Mouse (Mus musculus): ENCODE measurements around the gene Mrpl37. TPM values are rescaled to one million over a fixed set of nuclear protein-coding genes. Genes with fewer than 3 reads are reported as not detected.

Mrpl37 gene
- polyA plus RNA-seq, 1 experiment = 59.2 TPM

- Histone ChIP-seq H3K36me3 (ENCODE audit: control insufficient read depth, insufficient read depth, low read length, poor library complexity, severe bottlenecking) (no peaks in the 10 kb centered on the region), H3K27me3 (ENCODE audit: control insufficient read depth, insufficient read depth, low read length, poor library complexity, severe bottlenecking) (no peaks in the 10 kb centered on the region), H3K27ac (ENCODE audit: insufficient read depth, low read length) (no peak overlapping the region), H3K4me3 (ENCODE audit: low read depth, low read length) (no peak overlapping the region), H3K4me1 (ENCODE audit: control insufficient read depth, insufficient read depth, low read length) (no peaks in the 10 kb centered on the region), H3K9ac (ENCODE audit: low read depth, poor library complexity, severe bottlenecking) (no peak overlapping the region), H3K9me3 (replicated peaks; ENCODE audit: control insufficient read depth, insufficient read depth, low read length, poor library complexity, severe bottlenecking) (no peaks in the 10 kb centered on the region)
- no peak for TF ChIP-seq CTCF (IDR thresholded peaks at IDR 0.05; ENCODE audit: low read depth, low read length)
- no peak for TF ChIP-seq EP300 (IDR thresholded peaks at IDR 0.05; ENCODE audit: insufficient read depth, low read depth, low read length)
- TF ChIP-seq POLR2A (IDR thresholded peaks at IDR 0.05; ENCODE audit: insufficient read depth, low read length) = no peak
These were observed 25.0 kb upstream of the Mrpl37 start for GRCm38 (mm10) chr4:107091696-107092095.

GRCm38 (mm10) chr4:107084858-107085257 is 18.2 kb upstream of the Mrpl37 start:
- no peak overlapping the region for H3K27ac ChIP-seq (ENCODE audit: insufficient read depth, low read length)
- H3K9me3 ChIP-seq (replicated peaks; ENCODE audit: control insufficient read depth, insufficient read depth, low read length, poor library complexity, severe bottlenecking) = no peaks in the 10 kb centered on the region
- H3K4me1 ChIP-seq (ENCODE audit: control insufficient read depth, insufficient read depth, low read length) = no peaks in the 10 kb centered on the region
- no peak overlapping the region for H3K4me3 ChIP-seq (ENCODE audit: low read depth, low read length)
- H3K9ac ChIP-seq (ENCODE audit: low read depth, poor library complexity, severe bottlenecking) = no peak overlapping the region
- H3K27me3 ChIP-seq (ENCODE audit: control insufficient read depth, insufficient read depth, low read length, poor library complexity, severe bottlenecking) = no peaks in the 10 kb centered on the region
- TF ChIP-seq POLR2A (IDR thresholded peaks at IDR 0.05; ENCODE audit: insufficient read depth, low read length) (no peak), EP300 (IDR thresholded peaks at IDR 0.05; ENCODE audit: insufficient read depth, low read depth, low read length) (no peak), CTCF (IDR thresholded peaks at IDR 0.05; ENCODE audit: low read depth, low read length) (no peak)
- H3K36me3 ChIP-seq (ENCODE audit: control insufficient read depth, insufficient read depth, low read length, poor library complexity, severe bottlenecking) = no peaks in the 10 kb centered on the region

- no peaks in the 10 kb centered on the region for H3K4me1 ChIP-seq (ENCODE audit: control insufficient read depth, insufficient read depth, low read length)
- no peak overlapping the region for H3K27ac ChIP-seq (ENCODE audit: insufficient read depth, low read length)
- H3K4me3 ChIP-seq (ENCODE audit: low read depth, low read length) = no peak overlapping the region
- no peak overlapping the region for H3K9ac ChIP-seq (ENCODE audit: low read depth, poor library complexity, severe bottlenecking)
- no peaks in the 10 kb centered on the region for H3K9me3 ChIP-seq (replicated peaks; ENCODE audit: control insufficient read depth, insufficient read depth, low read length, poor library complexity, severe bottlenecking)
- no peaks in the 10 kb centered on the region for H3K27me3 ChIP-seq (ENCODE audit: control insufficient read depth, insufficient read depth, low read length, poor library complexity, severe bottlenecking)
- no peak for TF ChIP-seq EP300 (IDR thresholded peaks at IDR 0.05; ENCODE audit: insufficient read depth, low read depth, low read length)
- TF ChIP-seq POLR2A (IDR thresholded peaks at IDR 0.05; ENCODE audit: insufficient read depth, low read length) = no peak
- TF ChIP-seq CTCF (IDR thresholded peaks at IDR 0.05; ENCODE audit: low read depth, low read length) = no peak
- H3K36me3 ChIP-seq (ENCODE audit: control insufficient read depth, insufficient read depth, low read length, poor library complexity, severe bottlenecking) = no peaks in the 10 kb centered on the region
These were observed 17.7 kb upstream of the Mrpl37 start for GRCm38 (mm10) chr4:107084343-107084742.

GRCm38 (mm10) chr4:107083126-107083525 is 16.5 kb upstream of the Mrpl37 start:
- Histone ChIP-seq H3K27me3 (ENCODE audit: control insufficient read depth, insufficient read depth, low read length, poor library complexity, severe bottlenecking) (no peaks in the 10 kb centered on the region), H3K9ac (ENCODE audit: low read depth, poor library complexity, severe bottlenecking) (no peak overlapping the region), H3K4me3 (ENCODE audit: low read depth, low read length) (no peak overlapping the region), H3K4me1 (ENCODE audit: control insufficient read depth, insufficient read depth, low read length) (no peaks in the 10 kb centered on the region), H3K36me3 (ENCODE audit: control insufficient read depth, insufficient read depth, low read length, poor library complexity, severe bottlenecking) (no peaks in the 10 kb centered on the region), H3K27ac (ENCODE audit: insufficient read depth, low read length) (no peak overlapping the region), H3K9me3 (replicated peaks; ENCODE audit: control insufficient read depth, insufficient read depth, low read length, poor library complexity, severe bottlenecking) (no peaks in the 10 kb centered on the region)
- TF ChIP-seq POLR2A (IDR thresholded peaks at IDR 0.05; ENCODE audit: insufficient read depth, low read length) (no peak), CTCF (IDR thresholded peaks at IDR 0.05; ENCODE audit: low read depth, low read length) (no peak), EP300 (IDR thresholded peaks at IDR 0.05; ENCODE audit: insufficient read depth, low read depth, low read length) (no peak)

- H3K4me1 ChIP-seq (ENCODE audit: control insufficient read depth, insufficient read depth, low read length) = no peaks in the 10 kb centered on the region
- TF ChIP-seq CTCF (IDR thresholded peaks at IDR 0.05; ENCODE audit: low read depth, low read length) (no peak), POLR2A (IDR thresholded peaks at IDR 0.05; ENCODE audit: insufficient read depth, low read length) (no peak), EP300 (IDR thresholded peaks at IDR 0.05; ENCODE audit: insufficient read depth, low read depth, low read length) (no peak)
- H3K36me3 ChIP-seq (ENCODE audit: control insufficient read depth, insufficient read depth, low read length, poor library complexity, severe bottlenecking) = no peaks in the 10 kb centered on the region
- no peak overlapping the region for H3K27ac ChIP-seq (ENCODE audit: insufficient read depth, low read length)
- no peaks in the 10 kb centered on the region for H3K9me3 ChIP-seq (replicated peaks; ENCODE audit: control insufficient read depth, insufficient read depth, low read length, poor library complexity, severe bottlenecking)
- H3K4me3 ChIP-seq (ENCODE audit: low read depth, low read length) = no peak overlapping the region
- H3K27me3 ChIP-seq (ENCODE audit: control insufficient read depth, insufficient read depth, low read length, poor library complexity, severe bottlenecking) = no peaks in the 10 kb centered on the region
- H3K9ac ChIP-seq (ENCODE audit: low read depth, poor library complexity, severe bottlenecking) = no peak overlapping the region
These were observed 15.5 kb upstream of the Mrpl37 start for GRCm38 (mm10) chr4:107082185-107082584.

- no peaks in the 10 kb centered on the region for H3K9me3 ChIP-seq (replicated peaks; ENCODE audit: control insufficient read depth, insufficient read depth, low read length, poor library complexity, severe bottlenecking)
- no peak overlapping the region for H3K27ac ChIP-seq (ENCODE audit: insufficient read depth, low read length)
- TF ChIP-seq CTCF (IDR thresholded peaks at IDR 0.05; ENCODE audit: low read depth, low read length) (no peak), POLR2A (IDR thresholded peaks at IDR 0.05; ENCODE audit: insufficient read depth, low read length) (no peak), EP300 (IDR thresholded peaks at IDR 0.05; ENCODE audit: insufficient read depth, low read depth, low read length) (no peak)
- H3K4me3 ChIP-seq (ENCODE audit: low read depth, low read length) = no peak overlapping the region
- no peaks in the 10 kb centered on the region for H3K27me3 ChIP-seq (ENCODE audit: control insufficient read depth, insufficient read depth, low read length, poor library complexity, severe bottlenecking)
- no peaks in the 10 kb centered on the region for H3K4me1 ChIP-seq (ENCODE audit: control insufficient read depth, insufficient read depth, low read length)
- no peak overlapping the region for H3K9ac ChIP-seq (ENCODE audit: low read depth, poor library complexity, severe bottlenecking)
- H3K36me3 ChIP-seq (ENCODE audit: control insufficient read depth, insufficient read depth, low read length, poor library complexity, severe bottlenecking) = no peaks in the 10 kb centered on the region
These were observed 13.0 kb upstream of the Mrpl37 start for GRCm38 (mm10) chr4:107079716-107080115.

Measured in ES-Bruce4 (cell line).